Mouse (Mus musculus): ENCODE measurements around the gene Terf2.

DNA sequence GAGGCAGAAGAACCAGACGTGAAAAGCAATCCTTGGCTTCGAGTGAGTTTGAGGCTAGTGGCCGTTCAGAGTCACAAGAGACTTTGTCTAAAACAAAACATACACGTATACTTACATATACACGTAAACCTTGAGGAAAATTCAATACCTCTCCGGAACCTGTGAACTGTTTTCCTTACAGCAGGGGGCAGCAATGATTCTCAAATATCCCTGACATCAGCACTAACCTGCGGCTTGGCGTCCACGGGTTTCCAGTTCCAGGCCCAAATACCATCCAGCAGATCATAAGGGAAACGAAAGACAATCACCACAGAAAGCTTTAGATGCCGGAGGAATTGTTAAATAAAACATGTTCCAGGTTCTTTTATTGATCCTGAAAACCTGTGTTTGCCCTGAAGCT is 19.7 kb upstream of the Terf2 start:
- peak; percentile 68; the same call in 1 of the 2 replicates for TF ChIP-seq CTCF (IDR thresholded peaks at IDR 0.05; ENCODE audit: borderline replicate concordance, extremely low read depth, insufficient read depth, insufficient read length)
- no peak for TF ChIP-seq POLR2A (IDR thresholded peaks at IDR 0.05; ENCODE audit: borderline replicate concordance, extremely low read depth, insufficient read depth, insufficient read length, poor library complexity, severe bottlenecking)
